Mouse (Mus musculus): ENCODE measurements around the gene Dapk1. TPM values are rescaled to one million over a fixed set of nuclear protein-coding genes. Genes with fewer than 3 reads are reported as not detected.

Gene Dapk1
- polyA plus RNA-seq, 1 experiment = 0.52 TPM

- peak overlapping the region; percentile 9 for H3K4me3 ChIP-seq
- H3K36me3 ChIP-seq (ENCODE audit: control insufficient read depth, insufficient read depth) = no peaks in the 10 kb centered on the region
- no peak for TF ChIP-seq SRF (IDR thresholded peaks at IDR 0.05; ENCODE audit: control insufficient read depth, insufficient read length, low read depth)
- TF ChIP-seq CEBPB (IDR thresholded peaks at IDR 0.05; ENCODE audit: insufficient read depth, poor library complexity, severe bottlenecking) = peak; percentile 33; the same call in 1 of the 2 replicates
- no peaks in the 10 kb centered on the region for H3K79me2 ChIP-seq (ENCODE audit: control insufficient read depth, insufficient read depth)
- H3ac ChIP-seq (ENCODE audit: control insufficient read depth, insufficient read length) = no peak overlapping the region
- H3K4me2 ChIP-seq (ENCODE audit: low read depth) = peak overlapping the region; percentile 9
- H3K27me3 ChIP-seq (ENCODE audit: control insufficient read depth, insufficient read depth, insufficient read length) = no peaks in the 10 kb centered on the region
Observed at GRCm38 (mm10) chr13:60719581-60719980, 117.8 kb downstream of the Dapk1 start.

- TF ChIP-seq MAX (IDR thresholded peaks at IDR 0.05; ENCODE audit: low read depth) = no peak
- TF ChIP-seq CEBPB (IDR thresholded peaks at IDR 0.05; ENCODE audit: insufficient read depth, poor library complexity, severe bottlenecking) = no peak
- TF ChIP-seq SRF (IDR thresholded peaks at IDR 0.05; ENCODE audit: control insufficient read depth, insufficient read length, low read depth) = no peak
- no peak for TF ChIP-seq MYOD1 (IDR thresholded peaks at IDR 0.05; ENCODE audit: control insufficient read depth in 1 of 3, insufficient read length in 2 of 3, low read depth in 2 of 3)
- TF ChIP-seq E2F4 (IDR thresholded peaks at IDR 0.05; ENCODE audit: insufficient read depth) = no peak
- no peak for TF ChIP-seq TCF12 (IDR thresholded peaks at IDR 0.05; ENCODE audit: insufficient read depth, poor library complexity, severe bottlenecking)
- TF ChIP-seq POLR2A (IDR thresholded peaks at IDR 0.05; ENCODE audit: insufficient read length, low read depth) = no peak
- no peak for TF ChIP-seq REST (IDR thresholded peaks at IDR 0.05; ENCODE audit: insufficient read depth, insufficient read length)
- no peaks in the 10 kb centered on the region for H3K36me3 ChIP-seq (ENCODE audit: control insufficient read depth, insufficient read depth)
- no peaks in the 10 kb centered on the region for H3K79me2 ChIP-seq (ENCODE audit: control insufficient read depth, insufficient read depth)
- H3ac ChIP-seq (ENCODE audit: control insufficient read depth, insufficient read length) = no peak overlapping the region
- no peak overlapping the region for H3K4me2 ChIP-seq (ENCODE audit: low read depth)
- H3K27me3 ChIP-seq (ENCODE audit: control insufficient read depth, insufficient read depth, insufficient read length) = no peaks in the 10 kb centered on the region
- H3K4me3 ChIP-seq = no peak overlapping the region
Observed at GRCm38 (mm10) chr13:60722763-60723162, 121.0 kb downstream of the Dapk1 start.

- Histone ChIP-seq H3K79me2 (ENCODE audit: control insufficient read depth, insufficient read depth) (no peaks in the 10 kb centered on the region), H3K4me3 (no peak overlapping the region), H3ac (ENCODE audit: control insufficient read depth, insufficient read length) (no peak overlapping the region), H3K36me3 (ENCODE audit: control insufficient read depth, insufficient read depth) (no peaks in the 10 kb centered on the region), H3K4me2 (ENCODE audit: low read depth) (no peak overlapping the region), H3K27me3 (ENCODE audit: control insufficient read depth, insufficient read depth, insufficient read length) (peaks cover 16% of the 10 kb centered on the region)
- TF ChIP-seq CEBPB (IDR thresholded peaks at IDR 0.05; ENCODE audit: insufficient read depth, poor library complexity, severe bottlenecking) (no peak), MAX (IDR thresholded peaks at IDR 0.05; ENCODE audit: low read depth) (no peak), REST (IDR thresholded peaks at IDR 0.05; ENCODE audit: insufficient read depth, insufficient read length) (no peak), USF1 (IDR thresholded peaks at IDR 0.05; ENCODE audit: low read depth) (no peak), SRF (IDR thresholded peaks at IDR 0.05; ENCODE audit: control insufficient read depth, insufficient read length, low read depth) (no peak)
Observed at GRCm38 (mm10) chr13:60728276-60729054, 126.7 kb downstream of the Dapk1 start.

- peaks cover 16% of the 10 kb centered on the region for H3K27me3 ChIP-seq (ENCODE audit: control insufficient read depth, insufficient read depth, insufficient read length)
- no peak overlapping the region for H3K4me3 ChIP-seq
- H3ac ChIP-seq (ENCODE audit: control insufficient read depth, insufficient read length) = no peak overlapping the region
- TF ChIP-seq MYOG (IDR thresholded peaks at IDR 0.05; ENCODE audit: control insufficient read depth in 1 of 3, insufficient read depth in 1 of 3, insufficient read length in 2 of 3, low read depth in 2 of 3) = no peak
- TF ChIP-seq TCF3 (IDR thresholded peaks at IDR 0.05; ENCODE audit: insufficient read length, low read depth) = no peak
- no peak for TF ChIP-seq USF1 (IDR thresholded peaks at IDR 0.05; ENCODE audit: low read depth)
- no peak for TF ChIP-seq MAX (IDR thresholded peaks at IDR 0.05; ENCODE audit: low read depth)
- no peak for TF ChIP-seq CEBPB (IDR thresholded peaks at IDR 0.05; ENCODE audit: insufficient read depth, poor library complexity, severe bottlenecking)
- TF ChIP-seq POLR2A (IDR thresholded peaks at IDR 0.05; ENCODE audit: insufficient read length, low read depth) = no peak
- TF ChIP-seq SRF (IDR thresholded peaks at IDR 0.05; ENCODE audit: control insufficient read depth, insufficient read length, low read depth) = no peak
- no peak for TF ChIP-seq REST (IDR thresholded peaks at IDR 0.05; ENCODE audit: insufficient read depth, insufficient read length)
- TF ChIP-seq MYOD1 (IDR thresholded peaks at IDR 0.05; ENCODE audit: control insufficient read depth in 1 of 3, insufficient read length in 2 of 3, low read depth in 2 of 3) = no peak
- no peak for TF ChIP-seq TCF12 (IDR thresholded peaks at IDR 0.05; ENCODE audit: insufficient read depth, poor library complexity, severe bottlenecking)
- TF ChIP-seq POLR2AphosphoS2 (IDR thresholded peaks at IDR 0.05; ENCODE audit: insufficient read length, low read depth) = no peak
- TF ChIP-seq E2F4 (IDR thresholded peaks at IDR 0.05; ENCODE audit: insufficient read depth) = no peak
- no peaks in the 10 kb centered on the region for H3K36me3 ChIP-seq (ENCODE audit: control insufficient read depth, insufficient read depth)
- no peak overlapping the region for H3K4me2 ChIP-seq (ENCODE audit: low read depth)
- H3K79me2 ChIP-seq (ENCODE audit: control insufficient read depth, insufficient read depth) = no peaks in the 10 kb centered on the region
Observed at GRCm38 (mm10) chr13:60729055-60729402, 127.3 kb downstream of the Dapk1 start.

GRCm38 (mm10) chr13:60730587-60730986 is 128.8 kb downstream of the Dapk1 start:
- Histone ChIP-seq H3K36me3 (ENCODE audit: control insufficient read depth, insufficient read depth) (no peaks in the 10 kb centered on the region), H3K4me3 (no peak overlapping the region), H3ac (ENCODE audit: control insufficient read depth, insufficient read length) (no peak overlapping the region), H3K4me2 (ENCODE audit: low read depth) (no peak overlapping the region), H3K27me3 (ENCODE audit: control insufficient read depth, insufficient read depth, insufficient read length) (peaks cover 16% of the 10 kb centered on the region), H3K79me2 (ENCODE audit: control insufficient read depth, insufficient read depth) (no peaks in the 10 kb centered on the region)
- TF ChIP-seq TCF12 (IDR thresholded peaks at IDR 0.05; ENCODE audit: insufficient read depth, poor library complexity, severe bottlenecking) = no peak
- TF ChIP-seq E2F4 (IDR thresholded peaks at IDR 0.05; ENCODE audit: insufficient read depth) = no peak
- no peak for TF ChIP-seq REST (IDR thresholded peaks at IDR 0.05; ENCODE audit: insufficient read depth, insufficient read length)
- no peak for TF ChIP-seq USF1 (IDR thresholded peaks at IDR 0.05; ENCODE audit: low read depth)
- TF ChIP-seq MAX (IDR thresholded peaks at IDR 0.05; ENCODE audit: low read depth) = no peak
